Mouse (Mus musculus) left cerebral cortex, postnatal 25 days (tissue): ENCODE measurements around the gene Pcgf6. TPM values are rescaled to one million over a fixed set of nuclear protein-coding genes. Genes with fewer than 3 reads are reported as not detected.

Experiments
- DNase-seq, 2 experiments: peaks; one replicate each; pipeline ENCODE4 v3.0.0; 2022; ENCODE audit warnings: low spot score in 2 of 2, mixed read lengths in 1 of 2
- intact Hi-C: fragments of 180-260 bp; cut with DNase I; formaldehyde crosslinking; loops from one replicate; pipeline ENCODE4 v1.15.1; 2025
- total RNA-seq, 2 experiments: library from RNA; stranded (reverse); gene quantifications; 2 replicates each; pipeline ENCODE4 v1.2.3; 2021

Pcgf6 gene
- total RNA-seq = 10 to 100 TPM; 16.2 to 17.8 TPM

- intact Hi-C loops = loop anchor here (1.0 kb wide), 1 partner anchor 35 kb away; the partner anchor contains the start of gene Nt5c2
- DNase-seq = peak; percentile 85 to 89
These were observed at the start of gene Pcgf6 for GRCm38 (mm10) chr19:47050271-47051032. Pcgf6 (minus strand) TSS chr19:47050906.

- peak; percentile 99 for DNase-seq
- intact Hi-C loops = loop anchor here (1.0 kb wide), 1 partner anchor 23 kb away; the partner anchor contains the start of gene Taf5
These were observed 39.9 kb upstream of the Pcgf6 start, which contains the start of the genes Usmg5 and Pdcd11 for GRCm38 (mm10) chr19:47090550-47091156. Usmg5 (minus strand) TSS chr19:47090647. Pdcd11 (plus strand) TSS chr19:47090768.

- DNase-seq = peak in 1 of 2 experiments; percentile 9
- intact Hi-C loops = loop anchor here (1.0 kb wide), 1 partner anchor 23 kb away; the partner anchor contains the start of gene Taf5
These were observed 39.2 kb upstream of the Pcgf6 start for GRCm38 (mm10) chr19:47089718-47090525.

DNA sequence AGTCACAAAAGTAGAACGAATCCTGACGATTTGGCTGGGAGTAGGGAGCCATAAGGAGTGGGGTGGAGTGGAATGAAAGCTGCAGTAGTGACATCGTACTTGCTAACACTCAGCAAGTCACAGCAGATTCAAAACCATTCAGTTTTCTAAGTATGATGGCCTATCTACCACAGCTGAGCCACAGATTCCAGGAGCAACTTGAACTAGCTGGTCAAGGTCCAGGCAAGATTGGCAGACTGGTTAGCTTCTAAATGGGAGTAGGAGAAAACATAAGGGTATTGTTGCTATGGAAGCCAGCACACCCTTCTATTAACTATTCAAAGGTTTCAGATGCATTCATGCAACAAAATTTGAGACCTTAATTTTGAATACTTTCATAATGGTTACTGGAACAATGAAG lies 37.5 kb upstream of the Pcgf6 start:
- no peak for DNase-seq
- intact Hi-C loops = no loop called here

GRCm38 (mm10) chr19:47067924-47068611 lies 17.4 kb upstream of the Pcgf6 start:
- intact Hi-C loops = loop anchor here (1.0 to 5.0 kb wide), 2 partner anchors 22 to 99 kb away; partner anchors contain the start of genes Pdcd11 and Usmg5
- peak; percentile 81 to 92 for DNase-seq

GRCm38 (mm10) chr19:47067096-47067882 lies 16.6 kb upstream of the Pcgf6 start, which contains the start of gene Taf5:
Taf5 (plus strand) TSS chr19:47067746.
- peak; percentile 95 to 98 for DNase-seq
- intact Hi-C loops = loop anchor here (1.0 to 5.0 kb wide), 2 partner anchors 23 to 100 kb away; partner anchors contain the start of genes Pdcd11 and Usmg5

GRCm38 (mm10) chr19:47065860-47066259 lies 15.2 kb upstream of the Pcgf6 start:
- intact Hi-C loops = loop anchor here (5.0 kb wide), 1 partner anchor 101 kb away; no protein-coding TSS in a partner anchor
- no peak for DNase-seq

DNA sequence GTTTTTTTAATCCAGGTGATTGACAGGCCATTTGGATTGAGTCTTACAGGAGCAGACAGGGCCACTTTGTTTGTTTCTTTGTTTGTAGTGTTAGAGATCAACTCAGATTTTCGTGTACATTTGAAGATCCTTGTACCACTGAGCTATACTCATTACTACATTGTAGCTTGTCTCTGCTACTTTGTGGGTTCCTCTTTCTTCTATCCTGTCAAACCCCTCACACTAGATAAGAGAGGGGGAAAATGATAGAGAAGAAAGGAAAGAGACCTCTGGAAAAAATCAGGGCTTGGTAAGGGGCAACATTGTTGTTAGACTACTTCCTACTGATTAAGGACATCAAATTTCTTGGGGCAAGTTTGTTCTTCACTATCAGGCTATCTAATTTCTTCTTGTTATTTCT lies 7.0 kb upstream of the Pcgf6 start:
- no peak for DNase-seq
- intact Hi-C loops = no loop called here

DNA sequence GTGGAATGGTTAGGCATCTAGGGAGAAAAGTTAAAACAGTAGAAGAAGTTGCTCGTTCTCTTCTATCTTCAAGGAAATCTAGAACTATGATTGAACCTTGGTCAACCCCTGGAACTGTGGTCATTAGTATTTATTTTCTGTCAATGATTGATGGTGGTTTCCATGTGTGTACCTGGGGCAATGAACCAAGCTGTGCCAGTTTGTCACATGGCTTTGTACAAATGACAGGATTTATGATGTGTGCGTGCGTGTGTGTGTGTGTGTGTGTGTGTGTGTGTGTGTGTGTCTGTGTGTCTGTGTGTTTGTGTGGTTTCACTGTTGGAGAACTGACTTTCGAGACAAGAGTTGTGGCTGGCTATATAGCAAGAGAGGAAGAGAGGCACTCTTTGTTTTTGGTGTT lies 2.8 kb upstream of the Pcgf6 start:
- DNase-seq = no peak
- intact Hi-C loops = no loop called here

DNA sequence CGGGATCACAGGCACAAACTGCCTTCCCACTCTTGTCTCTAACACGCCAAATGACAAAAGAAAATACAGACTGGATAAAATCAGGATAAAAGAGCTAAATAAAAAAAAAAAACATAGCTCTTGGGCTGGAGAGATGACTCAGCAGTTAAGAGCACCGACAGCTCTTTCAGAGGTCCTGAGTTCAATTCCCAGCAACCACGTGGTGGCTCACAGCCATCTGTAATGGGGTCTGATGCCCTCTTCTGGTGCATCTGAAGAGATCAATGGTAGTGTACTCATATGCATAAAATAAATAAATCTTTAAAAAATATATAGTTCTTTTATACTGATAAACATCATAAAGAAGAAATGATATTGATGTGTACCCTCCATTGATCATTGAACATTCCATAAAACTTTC lies 2.2 kb upstream of the Pcgf6 start:
- DNase-seq = no peak
- intact Hi-C loops = no loop called here

DNA sequence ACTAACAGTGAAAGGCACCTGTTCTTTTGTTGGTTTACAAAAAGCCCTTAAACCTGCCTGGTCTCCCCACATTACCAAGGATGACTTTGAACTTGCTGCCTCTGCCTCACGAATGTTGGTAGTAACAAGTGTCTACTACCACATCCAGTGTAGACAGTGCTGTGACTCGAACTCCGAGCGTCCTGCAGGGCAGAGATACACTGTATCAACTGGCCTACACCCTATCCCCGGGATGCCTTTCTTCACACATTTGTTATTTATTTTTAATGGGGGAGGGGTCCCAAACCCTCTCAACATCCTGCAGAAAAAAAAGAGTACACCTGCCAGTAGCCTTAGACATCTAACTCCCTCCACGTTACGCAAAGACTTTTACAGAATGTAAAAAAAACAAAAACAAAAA lies 866 bp downstream of the Pcgf6 start:
- intact Hi-C loops = loop anchor here (1.0 kb wide), 1 partner anchor 35 kb away; the partner anchor contains the start of gene Nt5c2
- DNase-seq = no peak

DNA sequence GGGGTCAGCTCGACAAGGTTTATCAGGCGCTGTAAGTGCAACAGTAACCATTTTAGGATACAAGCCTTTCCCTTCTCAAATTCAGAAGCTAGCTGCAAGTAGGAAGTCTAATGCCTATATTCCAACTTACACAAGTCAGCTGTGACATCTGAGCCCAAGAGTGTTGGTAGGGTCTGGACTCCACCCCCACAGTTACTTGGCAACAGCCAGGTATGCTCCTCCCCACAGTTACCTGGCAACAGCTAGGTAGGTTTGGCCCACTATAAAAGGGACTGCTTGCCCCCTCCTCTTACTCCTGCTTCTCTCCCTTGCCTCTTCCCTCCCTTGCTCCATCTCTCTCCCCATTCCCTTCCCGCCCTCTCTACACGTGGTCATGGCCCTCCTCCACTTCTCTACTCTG lies 1.6 kb downstream of the Pcgf6 start:
- intact Hi-C loops = no loop called here

DNA sequence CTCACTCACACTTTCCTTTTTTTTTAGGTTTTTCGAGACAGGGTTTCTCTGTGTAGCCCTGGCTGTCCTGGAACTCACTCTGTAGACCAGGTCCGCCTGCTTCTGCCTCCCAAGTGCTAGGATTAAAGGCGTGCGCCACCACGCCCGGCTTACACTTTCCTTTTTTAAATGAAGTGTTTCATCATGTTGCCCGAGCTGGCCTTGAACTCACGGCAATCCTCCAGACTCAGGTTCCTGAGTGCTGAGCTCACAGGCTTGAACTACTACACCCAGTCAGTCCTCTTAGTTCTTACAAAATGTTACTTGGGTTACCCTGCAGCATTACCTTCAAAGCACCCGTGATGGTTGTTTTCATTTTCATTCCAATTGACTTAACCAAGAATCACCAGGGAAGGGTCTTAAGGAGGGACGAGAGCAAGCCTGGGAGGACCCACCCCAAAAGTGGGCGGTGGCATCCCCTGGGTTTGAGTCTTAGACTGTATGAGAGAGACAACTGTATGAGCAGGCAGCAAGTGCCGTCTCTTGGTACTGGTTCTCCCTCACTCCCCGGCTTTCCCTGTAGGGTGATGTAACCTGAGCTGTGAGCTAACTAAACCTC lies 3.4 kb downstream of the Pcgf6 start:
- no peak for DNase-seq
- intact Hi-C loops = no loop called here

More for the DNA sequence above, 1.6 kb downstream of the Pcgf6 start:
- no peak for DNase-seq

DNA sequence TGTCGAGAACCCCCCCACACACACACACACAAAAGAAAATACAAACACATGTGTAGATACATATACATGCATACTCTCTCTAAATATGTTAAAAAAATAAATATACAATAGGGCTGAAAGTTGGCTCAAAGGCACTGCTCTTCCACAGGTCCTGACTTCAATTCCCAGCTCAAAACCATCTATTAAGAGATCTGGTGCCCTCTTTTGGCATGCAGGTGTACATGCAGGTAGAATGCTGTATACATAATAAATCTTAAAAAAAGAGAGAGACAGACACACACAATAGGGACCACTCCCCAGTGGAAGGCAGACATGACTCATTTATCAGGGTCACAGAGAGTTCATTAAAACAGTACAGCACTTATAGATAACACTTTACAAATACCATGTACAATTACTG lies 4.4 kb downstream of the Pcgf6 start:
- DNase-seq = no peak
- intact Hi-C loops = no loop called here

GRCm38 (mm10) chr19:47043608-47044007 lies 7.1 kb downstream of the Pcgf6 start:
- no peak for DNase-seq
- intact Hi-C loops = loop anchor here (5.0 kb wide), 2 partner anchors 166 to 281 kb away; partner anchors contain the start of gene Cnnm2

DNA sequence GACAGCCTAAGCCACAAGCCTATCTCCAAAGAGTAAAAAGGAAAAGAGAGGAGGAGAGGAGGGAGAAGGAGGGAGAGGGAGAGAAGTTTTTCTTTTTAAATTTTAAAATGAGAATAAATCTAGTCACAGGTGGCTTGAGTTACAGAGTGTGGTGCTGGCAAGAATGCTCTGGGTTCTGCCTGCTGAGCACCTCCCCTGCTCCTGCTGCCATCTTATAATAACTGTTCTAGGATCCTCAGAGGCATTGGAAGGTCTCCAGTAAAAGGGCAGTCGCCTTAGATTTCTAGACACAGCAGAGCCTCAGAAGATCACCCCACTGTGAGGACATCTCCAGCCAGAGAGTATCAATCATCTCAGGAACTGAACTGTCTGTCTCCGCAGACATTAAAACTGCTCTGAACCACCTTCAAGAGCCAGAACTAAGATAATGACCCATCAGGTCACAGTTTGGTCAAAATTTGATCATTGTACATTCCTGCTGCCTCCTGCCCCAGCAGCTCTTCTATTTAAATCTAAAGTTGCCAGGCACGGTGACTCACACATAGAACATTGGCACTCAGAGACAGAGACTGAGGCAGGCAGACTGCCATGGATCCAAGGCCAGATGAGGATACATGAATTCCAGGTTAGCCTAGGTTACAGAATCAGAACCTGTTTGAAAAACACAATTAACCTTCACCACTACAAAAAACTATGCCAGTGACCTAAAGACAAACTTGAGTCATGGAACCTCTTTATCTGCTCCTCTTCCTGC lies 9.8 kb downstream of the Pcgf6 start:
- intact Hi-C loops = loop anchor here (5.0 kb wide), 2 partner anchors 164 to 279 kb away; partner anchors contain the start of gene Cnnm2
- peak in 1 of 2 experiments; percentile 68 for DNase-seq

- DNase-seq = no peak
- intact Hi-C loops = no loop called here
These were observed 14.1 kb downstream of the Pcgf6 start for GRCm38 (mm10) chr19:47036596-47036995.
